Mouse (Mus musculus) liver, embryonic 14.5 days (tissue): ENCODE measurements around the gene Pou2f2.

Experiments used
- CTCF ChIP-seq: IDR thresholded peaks from 2 replicates; pipeline ENCODE4 v1.5.1; 2016; ENCODE audit warnings: antibody characterized with exemption, low read depth, control low read depth
- EP300 ChIP-seq: IDR thresholded peaks from 2 replicates; pipeline ENCODE4 v1.6.1; 2016; ENCODE audit warnings: antibody characterized with exemption, low read depth

- TF ChIP-seq CTCF (no peak), EP300 (no peak)
Measured at GRCm38 (mm10) chr7:25131247-25131646, 48.3 kb downstream of the Pou2f2 start.
